Mouse (Mus musculus): ENCODE measurements at regions not wholly inside any gene's neighbourhood (a gene's known extent, or its start where the extent isn't known, plus 50 kb on each side); places are given as distances from the start of the nearest gene placed in this dataset.

DNA sequence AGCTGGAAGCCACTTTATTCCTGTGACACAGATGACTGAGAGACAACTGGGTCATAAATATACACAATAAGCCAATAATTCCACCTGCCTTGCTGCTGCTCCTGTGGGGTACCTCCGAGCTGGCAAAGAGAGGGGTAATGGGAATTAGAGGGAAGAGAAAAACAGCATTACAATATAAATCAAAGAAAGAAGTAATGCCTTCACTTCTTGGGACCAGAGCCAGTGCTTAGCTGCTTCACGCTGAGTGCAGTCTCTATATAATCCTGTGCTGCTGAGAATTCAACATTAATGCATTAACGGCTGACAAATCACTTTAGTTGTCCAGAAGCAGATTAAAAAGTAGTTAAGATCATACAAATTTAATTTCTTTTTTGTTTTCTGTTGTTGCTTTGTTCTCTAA lies 71.0 kb upstream of the Aldoart1 start:
- Histone ChIP-seq H3K9ac (replicated peaks; ENCODE audit: low read length) (no peak overlapping the region), H3K4me2 (ENCODE audit: low read depth, low read length) (no peak overlapping the region), H3K36me3 (replicated peaks; ENCODE audit: control insufficient read depth, insufficient read depth, low read depth, low read length) (no peaks in the 10 kb centered on the region), H3K27me3 (ENCODE audit: control insufficient read depth, insufficient read depth, low read length) (no peaks in the 10 kb centered on the region), H3K4me1 (ENCODE audit: control insufficient read depth, insufficient read depth, low read length) (no peaks in the 10 kb centered on the region), H3K4me3 (ENCODE audit: low read depth, low read length) (no peak overlapping the region), H3K9me3 (replicated peaks; ENCODE audit: control insufficient read depth, low read length) (no peaks in the 10 kb centered on the region), H3K27ac (replicated peaks; ENCODE audit: low read depth, low read length) (no peak overlapping the region)
- 70% methylated on average over 3 of the region's 3 CpGs for WGBS
- DNase-seq (ENCODE audit: low spot score) (no peak), ATAC-seq (replicated peaks; ENCODE audit: insufficient number of reproducible peaks, low FRiP score, low TSS enrichment, low read depth) (no peak)

DNA sequence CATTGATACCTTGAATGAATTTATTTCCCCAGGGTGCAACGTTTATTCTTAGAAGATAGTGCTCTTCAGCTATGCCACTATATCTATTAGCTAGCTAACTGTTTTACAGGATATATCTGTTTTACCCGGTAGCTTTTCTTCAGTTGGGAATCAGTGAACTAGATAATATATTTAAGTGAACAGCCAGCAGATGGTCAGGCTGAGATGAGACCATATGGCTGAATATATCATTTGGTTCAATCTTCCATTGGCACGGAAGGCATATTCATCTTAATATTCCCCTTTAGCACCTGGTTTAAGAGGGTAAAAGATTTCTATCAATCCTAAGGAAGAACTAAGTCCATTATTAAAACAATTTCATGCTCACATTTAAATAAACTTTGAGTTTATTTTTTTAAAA lies 62.6 kb upstream of the Aldoart1 start:
- Histone ChIP-seq H3K36me3 (replicated peaks; ENCODE audit: control insufficient read depth, insufficient read depth, low read depth, low read length) (no peaks in the 10 kb centered on the region), H3K9ac (replicated peaks; ENCODE audit: low read length) (no peak overlapping the region), H3K9me3 (replicated peaks; ENCODE audit: control insufficient read depth, low read length) (no peaks in the 10 kb centered on the region), H3K4me2 (ENCODE audit: low read depth, low read length) (no peak overlapping the region), H3K4me3 (ENCODE audit: low read depth, low read length) (no peak overlapping the region), H3K27ac (replicated peaks; ENCODE audit: low read depth, low read length) (no peak overlapping the region), H3K27me3 (ENCODE audit: control insufficient read depth, insufficient read depth, low read length) (no peaks in the 10 kb centered on the region), H3K4me1 (ENCODE audit: control insufficient read depth, insufficient read depth, low read length) (no peaks in the 10 kb centered on the region)
- no peak for DNase-seq (ENCODE audit: low spot score)
- no peak for ATAC-seq (replicated peaks; ENCODE audit: insufficient number of reproducible peaks, low FRiP score, low TSS enrichment, low read depth)
- 80% methylated on average over 3 of the region's 3 CpGs for WGBS
